Mouse (Mus musculus) induced T-regulatory cell, adult 2 months (primary cell): ENCODE measurements around the gene Tcp11.

Experiments
- DNase-seq: peaks from one replicate; pipeline ENCODE4 v3.0.0-alpha.2; 2012; ENCODE audit warnings: low read depth

Tcp11 gene

DNA sequence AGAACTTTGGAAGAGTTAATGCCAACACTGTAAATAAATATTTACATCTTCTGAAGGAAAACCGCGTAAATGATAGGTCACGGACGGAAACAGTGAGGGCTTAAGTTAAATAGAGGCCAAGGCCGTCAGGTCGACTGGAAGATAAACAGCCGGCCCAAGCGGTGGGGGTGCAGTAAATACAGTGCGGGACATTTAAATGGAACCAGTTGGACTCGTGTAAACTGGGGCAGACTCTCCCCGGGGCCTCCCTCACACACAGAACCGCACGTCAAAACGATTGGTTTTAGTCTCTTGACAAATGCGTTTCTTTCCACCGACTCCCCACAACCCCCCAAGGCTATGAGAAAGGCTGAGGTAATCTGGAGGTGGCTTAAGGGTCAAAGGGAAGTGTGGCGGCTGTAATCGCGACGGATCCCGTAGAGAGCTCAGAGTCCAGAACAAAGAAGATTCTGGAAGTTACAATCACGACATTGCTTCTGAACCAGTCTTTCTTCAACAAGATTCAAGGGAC lies 4.0 kb upstream of the Tcp11 start:
- DNase-seq: peak; percentile 28

GRCm38 (mm10) chr17:28082863-28083262 lies 2.4 kb upstream of the Tcp11 start:
- DNase-seq: no peak

DNA sequence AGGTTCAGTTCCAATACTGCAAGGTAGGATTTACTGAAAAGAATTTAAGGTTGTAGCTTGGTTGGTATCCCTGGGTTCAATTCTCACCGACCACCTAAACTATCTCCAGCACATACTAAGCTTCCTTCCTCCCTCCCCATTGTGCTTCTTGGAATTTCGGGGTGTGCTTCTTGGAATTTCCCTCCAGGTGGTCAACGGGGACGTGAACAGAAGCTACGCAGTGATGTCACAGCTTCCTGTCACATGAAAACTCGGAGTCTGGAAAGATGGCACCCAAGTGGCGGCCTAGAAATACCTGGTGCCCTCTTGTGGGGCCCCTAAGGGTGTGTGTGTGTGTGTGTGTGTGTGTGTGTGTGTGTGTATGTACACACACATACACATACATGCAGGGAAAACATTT lies 1.4 kb upstream of the Tcp11 start:
- DNase-seq: peak; percentile 42

DNA sequence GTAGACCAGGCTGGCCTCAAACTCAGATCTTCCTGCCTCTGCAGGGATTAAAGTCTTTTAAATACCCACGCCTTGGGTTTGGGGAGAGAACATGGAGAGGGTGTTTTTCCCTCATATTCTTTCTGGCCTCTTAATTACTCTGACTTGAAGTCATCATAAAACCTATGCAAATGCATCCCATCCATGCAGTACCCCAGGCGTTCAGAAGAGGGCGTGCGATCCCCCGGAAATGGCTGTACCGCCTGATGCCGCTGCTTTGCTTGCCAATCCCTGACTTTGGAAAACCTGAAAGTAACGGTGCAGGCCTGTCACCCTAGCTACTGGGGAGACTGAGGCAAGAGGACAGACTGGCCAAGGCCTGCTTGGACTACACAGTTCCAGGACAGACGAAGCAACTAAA lies 946 bp upstream of the Tcp11 start:
- peak; percentile 59 for DNase-seq

DNA sequence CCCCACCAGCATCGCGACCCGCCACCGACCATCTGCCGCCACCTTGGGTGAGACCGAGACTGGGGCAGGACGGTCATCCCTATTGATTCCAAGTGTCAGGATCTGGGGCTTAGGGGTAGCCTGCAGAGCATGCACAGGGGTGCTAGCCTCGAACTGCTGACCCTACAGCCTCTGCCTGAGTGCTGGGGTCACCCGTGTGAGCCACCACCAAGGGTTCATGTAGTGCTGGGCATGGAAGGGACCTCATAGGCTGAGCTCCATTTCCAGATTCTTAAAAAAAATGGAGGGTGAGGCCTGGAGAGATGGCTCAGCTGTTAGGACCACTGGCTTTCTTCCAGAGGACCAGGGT lies 352 bp upstream of the Tcp11 start:
- DNase-seq: no peak

DNA sequence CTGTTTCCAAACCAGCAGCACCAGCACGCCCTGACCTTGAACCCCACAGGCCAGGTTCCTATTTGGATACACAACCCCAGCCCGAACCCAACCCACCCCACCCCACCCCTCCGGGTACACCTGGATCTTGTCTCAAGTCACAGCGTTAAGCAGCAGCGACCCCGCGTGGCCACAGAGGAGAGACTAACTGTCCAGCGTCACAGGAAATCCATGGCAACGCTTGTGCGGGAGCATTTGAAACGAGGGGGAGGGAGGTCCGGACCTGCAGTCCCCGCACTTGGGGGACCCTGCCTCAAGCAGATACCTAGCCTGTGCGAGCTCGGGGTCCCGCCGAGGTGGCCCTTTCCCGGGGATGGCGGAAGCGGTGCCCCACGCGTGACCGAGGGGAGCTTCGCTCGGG lies 821 bp downstream of the Tcp11 start:
- DNase-seq: peak; percentile 95

DNA sequence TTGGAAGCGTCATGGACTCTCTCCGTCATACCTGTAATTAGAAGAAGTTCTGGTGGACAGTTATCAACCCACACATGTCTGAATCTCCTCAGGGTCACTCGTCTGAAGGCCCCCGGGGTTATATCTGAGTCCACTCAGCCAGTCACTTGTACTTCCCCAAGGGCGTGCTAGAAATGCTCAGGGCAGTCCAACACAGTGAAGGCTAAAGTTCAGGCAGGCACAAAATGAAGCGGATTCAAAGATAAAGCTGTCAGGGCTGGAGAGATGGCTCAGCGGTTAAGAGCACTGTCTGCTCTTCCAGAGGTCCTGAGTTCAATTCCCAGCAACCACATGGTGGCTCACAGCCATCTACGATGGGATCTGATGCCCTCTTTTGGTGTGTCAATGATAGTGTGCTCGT lies 2.4 kb downstream of the Tcp11 start:
- DNase-seq: no peak

- no peak for DNase-seq
Observed at GRCm38 (mm10) chr17:28074486-28074885, 6.0 kb downstream of the Tcp11 start.

DNA sequence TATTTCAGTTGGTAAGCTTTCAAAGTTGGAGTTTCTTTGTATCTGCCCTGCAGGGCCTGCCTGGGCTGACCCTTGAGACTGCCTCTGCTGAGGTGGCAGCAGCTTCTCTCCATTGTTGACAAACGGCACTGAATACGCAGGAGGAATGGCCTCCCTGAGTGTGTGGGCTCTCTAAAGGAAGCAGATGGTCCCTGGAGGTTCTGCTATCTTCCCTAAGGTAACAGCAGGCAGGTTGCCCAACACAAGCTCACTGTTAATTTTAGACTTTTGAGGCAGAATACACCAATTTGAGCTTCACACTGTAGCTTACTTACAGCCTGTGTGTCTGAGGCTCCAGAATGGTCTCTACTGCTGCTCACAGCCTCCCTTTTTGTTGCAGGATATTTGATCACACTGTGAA lies 7.7 kb downstream of the Tcp11 start:
- no peak for DNase-seq

DNA sequence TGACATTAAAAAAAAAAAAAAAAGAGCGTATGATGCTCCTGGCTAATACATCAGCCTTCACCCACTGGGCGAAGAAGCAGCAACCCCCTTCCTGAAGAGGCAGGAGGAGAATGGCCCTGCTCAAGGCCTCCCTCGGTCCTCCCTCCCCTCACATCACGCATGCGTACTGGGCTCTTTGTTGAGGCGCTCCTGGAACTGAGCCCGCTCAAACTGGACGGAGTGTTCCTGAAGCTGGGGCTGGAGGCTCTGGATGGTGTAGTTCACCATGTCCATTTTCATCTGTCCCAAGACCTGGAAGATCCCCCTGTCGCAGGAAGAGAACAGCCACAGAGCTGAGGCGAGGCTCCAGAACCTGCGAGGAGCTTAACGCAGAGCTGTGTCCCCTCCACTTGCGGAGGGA lies 10.2 kb downstream of the Tcp11 start:
- DNase-seq: no peak

- DNase-seq: no peak
Observed at GRCm38 (mm10) chr17:28069446-28069845, 11.0 kb downstream of the Tcp11 start.

DNA sequence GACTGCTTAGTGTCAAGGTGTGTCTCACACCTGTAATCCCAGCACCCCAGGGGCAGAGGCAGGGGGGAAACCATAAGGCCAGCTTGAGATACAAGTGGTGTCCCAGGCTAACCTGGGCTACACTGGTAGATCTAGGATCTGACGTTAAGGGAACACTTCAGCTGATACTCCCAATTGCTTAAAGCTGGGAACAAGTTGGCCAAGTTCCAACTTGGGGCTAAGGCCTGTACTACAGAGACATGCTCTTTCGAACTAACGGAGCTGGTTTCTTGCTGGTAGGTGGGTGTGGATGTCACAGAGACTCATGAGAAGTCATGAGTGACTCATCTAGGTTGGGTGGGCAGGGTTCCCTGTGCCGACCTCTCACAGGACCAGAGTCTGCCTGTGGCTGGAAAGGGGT lies 13.1 kb downstream of the Tcp11 start:
- DNase-seq: no peak

DNA sequence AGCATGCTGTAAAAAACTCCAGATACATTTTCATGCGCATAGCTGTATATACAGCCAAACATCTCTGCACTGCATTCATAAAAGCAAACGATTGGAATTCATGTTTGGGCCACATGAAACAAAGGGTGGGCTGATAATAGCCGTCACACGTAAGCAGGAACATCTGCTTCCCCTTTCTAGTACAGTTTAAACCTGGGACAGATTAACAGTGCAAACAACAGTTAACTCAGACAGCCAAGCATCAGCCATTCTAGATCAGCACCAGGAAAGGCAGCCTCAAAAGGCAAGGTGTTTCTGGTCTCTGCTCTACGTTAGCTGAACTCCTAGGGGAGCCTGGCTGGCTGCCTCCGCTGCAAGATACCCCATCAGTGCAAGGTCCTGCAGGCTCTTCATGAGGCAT lies 17.3 kb downstream of the Tcp11 start:
- no peak for DNase-seq

DNA sequence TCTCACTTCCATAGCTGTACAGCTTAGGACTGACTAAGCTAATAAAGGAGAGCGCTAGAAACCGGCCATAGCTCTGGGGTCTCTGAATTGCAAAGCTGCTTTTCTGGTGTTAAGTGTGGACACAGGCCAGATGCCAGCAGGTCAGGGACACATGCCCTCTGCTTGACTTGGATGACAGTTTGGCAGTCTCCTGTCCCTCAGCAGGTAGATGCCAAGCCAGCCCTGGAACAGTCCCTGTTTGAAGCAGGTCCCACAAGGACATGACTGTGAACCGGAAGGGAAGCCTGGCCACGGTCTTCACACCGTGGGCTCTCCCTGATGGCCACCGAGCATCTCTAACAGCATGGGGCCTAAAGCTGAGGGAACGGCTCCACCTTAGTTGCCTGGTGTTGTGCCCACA lies 17.7 kb downstream of the Tcp11 start:
- DNase-seq: no peak

DNA sequence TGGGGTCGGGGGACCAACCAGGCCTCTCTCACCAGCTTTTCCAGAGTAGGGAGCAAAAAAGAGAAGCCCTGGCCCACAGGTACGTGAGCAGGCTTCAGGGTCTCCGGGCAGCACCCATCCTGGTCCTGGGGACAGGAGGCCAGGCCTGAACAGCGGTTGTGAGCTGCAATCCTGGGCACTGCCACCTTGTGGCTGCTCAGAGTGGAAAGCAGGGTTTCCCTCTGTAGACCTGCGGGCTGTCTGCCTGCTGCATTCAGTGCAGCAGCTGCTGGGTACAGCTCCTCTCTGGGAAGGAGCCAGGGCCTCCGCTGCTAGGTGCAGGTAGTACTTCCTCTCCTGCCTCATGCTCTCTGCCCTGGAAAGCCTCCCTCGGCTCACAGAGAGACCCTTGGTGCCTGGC lies 19.0 kb downstream of the Tcp11 start:
- peak; percentile 26 for DNase-seq

DNA sequence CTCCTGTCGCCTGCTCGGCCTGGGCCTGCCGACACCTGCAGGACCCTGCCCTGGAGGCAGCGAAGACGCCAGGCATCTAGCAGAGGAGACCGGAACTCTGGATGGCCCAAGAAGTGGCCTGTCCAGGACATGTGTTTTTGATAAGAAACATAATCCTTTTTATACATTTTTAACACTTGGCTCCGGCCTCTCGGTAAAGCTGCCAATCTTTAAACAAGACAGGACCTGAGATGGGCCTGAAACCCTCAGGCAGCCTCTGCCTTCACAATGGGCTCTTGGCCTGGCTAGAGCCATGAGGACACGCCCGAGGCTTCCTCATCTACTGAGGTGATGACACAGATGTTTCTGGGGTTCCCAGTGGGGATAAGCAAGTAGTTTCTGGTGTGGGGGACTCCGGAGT lies 19.8 kb downstream of the Tcp11 start:
- DNase-seq: no peak

GRCm38 (mm10) chr17:28058346-28058745 lies 22.1 kb downstream of the Tcp11 start:
- no peak for DNase-seq

DNA sequence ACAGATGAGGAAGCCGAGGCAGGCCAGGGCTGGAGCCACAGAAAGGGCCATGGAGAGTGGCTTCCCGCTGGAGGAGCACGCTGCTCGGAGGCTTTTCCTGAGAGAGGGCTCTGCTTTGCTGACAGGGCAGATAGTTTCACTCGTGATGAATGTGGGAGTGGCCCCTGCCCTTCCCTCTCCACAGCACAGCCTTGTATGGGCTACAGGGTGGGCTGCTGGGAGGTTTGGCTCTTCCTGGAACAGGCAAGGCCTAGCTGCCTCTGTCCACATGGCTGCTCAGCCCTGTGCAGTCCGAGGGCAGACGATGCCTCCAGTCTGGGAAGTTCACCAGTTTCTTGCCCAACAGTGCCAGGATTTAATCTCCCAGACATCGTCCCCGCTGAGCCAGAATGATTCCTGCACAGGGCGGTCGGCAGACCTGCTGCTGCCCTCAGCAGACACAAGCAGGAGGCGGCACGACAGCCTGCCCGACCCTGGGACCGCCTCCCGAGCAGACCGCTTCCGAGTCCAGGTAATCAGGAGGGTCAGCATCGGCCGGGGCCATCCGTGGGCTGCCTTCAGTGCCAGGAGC lies 28.1 kb downstream of the Tcp11 start:
- DNase-seq: no peak

- DNase-seq: no peak
Observed at GRCm38 (mm10) chr17:28050210-28050609, 30.2 kb downstream of the Tcp11 start.

DNA sequence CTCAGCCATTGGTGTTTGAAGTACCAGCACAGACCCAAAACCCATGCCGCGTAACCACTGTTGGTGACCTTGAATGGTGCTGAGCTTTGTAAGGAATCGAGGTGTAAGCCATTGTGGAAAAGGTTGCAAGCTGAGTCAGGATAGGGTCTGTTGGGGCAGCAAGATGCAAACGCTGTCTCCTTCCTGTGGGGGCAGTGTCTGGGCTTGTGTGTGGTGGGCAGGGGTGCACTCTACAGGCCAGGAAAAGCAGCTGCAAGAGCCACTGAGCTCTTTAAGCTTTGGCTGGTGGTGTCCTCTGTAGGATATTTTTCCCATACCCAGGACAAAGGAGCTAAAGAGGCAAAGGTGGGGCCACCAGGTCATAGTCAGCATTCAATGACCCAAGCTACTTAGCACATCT lies 32.0 kb downstream of the Tcp11 start:
- peak; percentile 54 for DNase-seq

DNA sequence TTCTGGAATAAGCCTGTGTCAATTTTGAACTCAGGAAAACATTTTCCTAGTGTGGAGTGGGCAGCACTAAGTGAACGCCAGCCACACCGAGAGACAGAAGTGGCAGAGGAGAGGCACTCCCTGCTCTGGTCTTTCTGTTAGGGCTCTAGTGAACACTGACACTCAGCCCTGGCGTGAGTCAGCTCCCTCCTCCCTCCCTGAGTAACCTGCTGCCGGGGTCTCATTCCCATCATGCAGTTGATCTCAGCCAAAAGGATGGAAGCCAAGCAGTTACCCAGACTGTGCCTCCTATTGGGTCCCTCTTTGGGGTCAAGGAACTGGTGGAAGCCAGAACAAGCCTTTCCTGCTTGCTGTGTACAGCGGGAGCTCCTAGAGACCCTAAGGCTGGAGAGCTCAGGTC lies 32.9 kb downstream of the Tcp11 start:
- DNase-seq: no peak

- DNase-seq: no peak
Observed at GRCm38 (mm10) chr17:28047017-28047416, 33.4 kb downstream of the Tcp11 start.

DNA sequence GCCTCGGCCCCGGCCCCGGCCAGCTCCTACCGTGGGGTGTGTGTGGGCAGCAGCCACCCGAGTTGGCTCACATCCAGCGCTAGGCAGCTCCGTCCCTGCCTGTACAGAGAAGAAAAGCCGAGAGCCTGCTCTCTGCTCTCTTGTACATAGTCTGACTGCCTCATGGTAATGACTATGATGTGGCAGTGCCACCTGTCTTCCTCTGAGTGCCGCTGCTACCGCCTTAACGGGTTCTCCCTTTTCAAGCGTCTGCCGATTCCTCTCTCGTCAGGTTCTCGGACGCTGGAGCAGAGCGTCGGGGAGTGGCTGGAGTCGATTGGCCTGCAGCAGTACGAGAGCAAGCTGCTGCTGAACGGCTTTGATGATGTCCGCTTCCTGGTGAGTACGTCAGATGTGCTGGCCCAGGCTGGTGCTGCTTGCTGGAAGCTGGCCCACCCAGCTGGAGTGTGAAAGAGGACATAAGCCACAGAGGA lies 38.1 kb downstream of the Tcp11 start:
- DNase-seq: no peak

DNA sequence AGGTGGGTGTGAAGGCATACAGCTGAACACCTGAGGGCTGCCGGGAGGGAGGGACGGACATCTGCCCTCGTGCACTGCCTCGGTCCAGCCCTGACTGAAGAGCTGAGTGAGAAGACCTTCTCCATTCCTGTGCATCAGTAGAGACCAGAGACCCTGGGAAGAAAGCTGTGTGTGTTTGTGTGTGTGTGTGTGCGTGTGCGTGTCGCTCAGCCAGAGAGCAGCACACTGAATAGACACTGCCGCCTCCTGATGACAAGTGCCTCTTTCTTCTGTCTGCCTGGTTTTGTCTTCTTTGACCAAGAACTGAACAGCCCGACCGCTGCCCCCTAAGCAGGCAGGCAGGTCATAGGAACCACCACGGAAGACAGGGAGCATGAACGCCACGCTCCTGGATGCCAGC lies 39.1 kb downstream of the Tcp11 start:
- DNase-seq: no peak

GRCm38 (mm10) chr17:28040620-28041019 lies 39.8 kb downstream of the Tcp11 start:
- no peak for DNase-seq
